Mouse (Mus musculus) induced T-regulatory cell, adult 2 months (primary cell): ENCODE data around the gene Slc12a8.
A peak's percentile ranks its signal among the peaks of the same experiment; 100 is the strongest.

ENCODE experiments used
- DNase-seq: peaks from one replicate; pipeline ENCODE4 v3.0.0-alpha.2; 2012; ENCODE audit warnings: low read depth

The Slc12a8 gene

DNA sequence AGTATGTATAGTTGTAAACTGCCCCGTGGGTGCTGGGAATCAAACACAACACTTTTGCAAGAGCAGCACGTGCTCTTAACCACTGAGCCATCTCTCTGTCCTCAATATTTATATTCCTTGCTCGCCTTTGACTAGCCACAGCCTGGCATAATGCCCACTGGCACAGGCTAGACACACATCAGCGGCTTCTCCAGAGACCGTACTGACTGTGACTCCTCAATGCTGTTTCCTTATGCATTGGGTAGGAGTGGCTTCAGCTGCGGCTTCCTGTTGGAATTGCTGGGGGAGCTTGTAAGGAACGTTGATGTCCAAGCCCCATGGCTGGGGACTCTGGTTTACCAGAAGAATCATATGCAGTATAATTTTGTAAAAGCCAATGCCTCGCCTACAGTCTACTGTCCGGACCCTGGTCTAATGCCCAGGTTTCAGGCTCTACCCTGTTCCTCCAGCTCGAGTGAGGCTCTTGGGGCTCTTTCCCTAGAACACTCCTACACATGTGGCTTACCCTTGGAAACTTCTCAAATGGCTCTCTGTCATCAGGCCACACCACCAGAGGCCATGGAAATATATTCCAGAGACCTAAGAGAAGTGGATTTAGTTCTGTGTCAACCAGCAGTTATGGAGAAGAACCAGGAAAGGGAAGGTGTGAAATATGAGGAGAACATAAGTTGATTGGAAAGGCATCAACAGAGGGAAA lies 158.2 kb downstream of the Slc12a8 start:
- DNase-seq = no peak

DNA sequence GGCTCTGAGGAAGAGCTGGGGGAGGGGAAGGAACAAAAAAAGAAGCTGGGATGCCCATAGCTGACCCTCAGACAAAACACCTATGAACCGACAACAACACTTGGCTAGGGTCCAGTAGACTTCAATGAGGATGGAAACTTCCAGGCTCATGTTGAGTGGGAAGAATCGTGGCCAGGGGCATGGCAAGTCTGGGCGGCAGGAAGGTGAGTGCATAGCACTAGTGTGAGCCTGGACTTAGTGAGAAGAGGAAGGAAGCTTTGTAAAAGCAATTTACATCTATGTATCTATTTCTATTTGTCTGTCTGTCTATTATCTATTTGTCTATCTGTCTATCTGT lies 158.7 kb downstream of the Slc12a8 start:
- no peak for DNase-seq

DNA sequence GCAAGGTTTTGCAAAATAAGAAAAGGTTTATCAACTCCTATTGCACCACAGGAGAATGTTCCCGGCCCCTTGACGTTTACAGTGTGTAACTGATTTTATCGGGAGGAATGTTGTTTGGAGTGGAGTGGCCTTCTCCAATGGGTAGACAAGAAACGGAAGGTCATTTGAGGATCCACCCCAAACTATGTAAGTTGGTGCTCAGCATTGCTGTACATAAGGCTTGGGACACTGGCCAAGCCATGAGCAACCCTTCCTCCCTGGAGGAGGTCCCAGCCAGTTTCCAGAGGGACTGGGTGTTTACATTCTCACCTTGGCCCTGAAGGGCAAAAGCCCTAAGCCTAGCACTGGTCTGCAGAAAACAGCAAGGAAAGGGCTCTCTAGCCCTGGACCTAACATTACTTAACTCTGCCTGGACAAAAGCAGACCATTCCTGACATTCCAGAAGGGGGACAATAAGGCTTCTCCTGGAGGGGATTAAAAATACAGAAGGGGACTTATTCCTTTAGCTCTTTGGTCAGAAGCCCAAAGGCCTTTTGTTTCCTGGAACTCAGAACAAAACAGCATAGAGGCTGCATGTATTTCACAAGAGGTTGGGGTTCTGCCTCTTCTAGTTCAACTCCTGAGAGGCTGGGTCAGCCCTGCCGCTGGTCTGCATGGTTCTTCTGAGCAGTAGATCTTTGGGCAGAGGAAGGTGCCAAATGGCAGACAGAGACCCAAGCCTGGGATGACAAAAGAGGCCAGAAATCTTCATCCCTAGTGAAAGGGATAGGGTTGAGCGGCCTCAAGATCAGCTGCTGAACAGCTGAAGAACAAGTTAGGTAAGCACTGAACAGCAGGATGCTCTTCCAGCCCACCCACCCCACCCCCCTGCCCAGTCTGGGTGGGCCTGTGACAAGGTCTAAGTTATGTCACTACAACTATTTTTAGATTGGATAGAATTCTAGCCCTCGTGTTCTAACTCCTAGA lies 159.5 kb downstream of the Slc12a8 start:
- DNase-seq = no peak

DNA sequence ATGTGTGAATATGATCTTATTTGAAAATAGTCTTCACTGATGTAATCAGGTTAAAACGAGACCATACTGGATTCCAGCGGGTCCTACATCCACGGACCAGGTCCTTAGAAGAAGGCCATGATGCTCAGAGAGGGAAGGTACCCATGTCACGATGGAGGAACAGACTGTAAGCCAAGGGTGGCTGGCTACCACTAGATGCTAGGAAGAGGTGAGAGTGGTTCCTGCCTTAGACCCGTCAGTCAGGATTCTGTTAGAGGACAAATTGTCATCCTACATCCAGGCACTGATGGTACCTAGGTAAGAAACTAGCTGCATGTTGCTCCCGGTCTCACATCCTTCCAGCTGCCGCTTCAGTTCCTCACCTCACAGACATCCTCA lies 160.2 kb downstream of the Slc12a8 start:
- DNase-seq = no peak

DNA sequence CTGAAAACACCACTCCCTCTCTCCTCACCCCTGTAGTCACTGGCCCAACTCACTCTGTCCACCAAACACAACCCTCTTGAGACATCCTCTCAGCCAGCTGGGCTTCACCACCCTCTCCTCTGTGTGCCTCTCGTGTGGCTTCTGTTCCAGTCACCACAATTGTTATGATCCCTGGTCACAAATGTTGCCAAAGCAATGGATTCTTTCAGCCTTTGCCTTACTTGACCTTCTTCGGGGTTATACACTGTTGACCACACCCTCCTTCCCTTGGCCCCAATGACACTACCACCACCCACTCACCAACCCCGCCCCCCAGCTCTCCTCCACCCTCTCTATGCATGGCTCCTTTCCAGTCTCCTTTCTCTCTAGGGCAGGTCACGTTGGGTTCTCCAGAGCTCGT lies 160.8 kb downstream of the Slc12a8 start:
- no peak for DNase-seq

DNA sequence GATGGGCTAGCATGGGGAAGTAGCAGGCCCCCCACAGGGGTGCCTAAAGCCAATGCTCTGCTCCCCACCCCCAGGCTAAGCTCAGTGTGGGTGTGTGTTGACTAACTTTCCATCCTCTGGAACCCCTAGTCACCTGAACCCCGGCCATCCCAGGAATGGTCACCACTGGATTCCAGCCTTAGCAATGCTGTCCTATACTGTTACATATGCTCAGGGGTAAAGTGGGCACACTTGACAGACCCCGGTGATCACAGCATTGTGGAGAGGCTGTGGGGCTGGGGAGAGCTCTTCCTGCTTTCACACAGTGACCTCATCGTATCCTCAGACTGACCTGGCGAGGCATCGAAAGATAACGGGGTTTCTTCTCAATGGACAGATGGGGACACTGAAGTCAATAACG lies 163.1 kb downstream of the Slc12a8 start:
- no peak for DNase-seq

- no peak for DNase-seq
These were observed 163.7 kb downstream of the Slc12a8 start for GRCm38 (mm10) chr16:33680816-33681215.

- no peak for DNase-seq
These were observed 164.5 kb downstream of the Slc12a8 start for GRCm38 (mm10) chr16:33681661-33682060.

- peak; percentile 45 for DNase-seq
These were observed 165.5 kb downstream of the Slc12a8 start for GRCm38 (mm10) chr16:33682651-33683050.

DNA sequence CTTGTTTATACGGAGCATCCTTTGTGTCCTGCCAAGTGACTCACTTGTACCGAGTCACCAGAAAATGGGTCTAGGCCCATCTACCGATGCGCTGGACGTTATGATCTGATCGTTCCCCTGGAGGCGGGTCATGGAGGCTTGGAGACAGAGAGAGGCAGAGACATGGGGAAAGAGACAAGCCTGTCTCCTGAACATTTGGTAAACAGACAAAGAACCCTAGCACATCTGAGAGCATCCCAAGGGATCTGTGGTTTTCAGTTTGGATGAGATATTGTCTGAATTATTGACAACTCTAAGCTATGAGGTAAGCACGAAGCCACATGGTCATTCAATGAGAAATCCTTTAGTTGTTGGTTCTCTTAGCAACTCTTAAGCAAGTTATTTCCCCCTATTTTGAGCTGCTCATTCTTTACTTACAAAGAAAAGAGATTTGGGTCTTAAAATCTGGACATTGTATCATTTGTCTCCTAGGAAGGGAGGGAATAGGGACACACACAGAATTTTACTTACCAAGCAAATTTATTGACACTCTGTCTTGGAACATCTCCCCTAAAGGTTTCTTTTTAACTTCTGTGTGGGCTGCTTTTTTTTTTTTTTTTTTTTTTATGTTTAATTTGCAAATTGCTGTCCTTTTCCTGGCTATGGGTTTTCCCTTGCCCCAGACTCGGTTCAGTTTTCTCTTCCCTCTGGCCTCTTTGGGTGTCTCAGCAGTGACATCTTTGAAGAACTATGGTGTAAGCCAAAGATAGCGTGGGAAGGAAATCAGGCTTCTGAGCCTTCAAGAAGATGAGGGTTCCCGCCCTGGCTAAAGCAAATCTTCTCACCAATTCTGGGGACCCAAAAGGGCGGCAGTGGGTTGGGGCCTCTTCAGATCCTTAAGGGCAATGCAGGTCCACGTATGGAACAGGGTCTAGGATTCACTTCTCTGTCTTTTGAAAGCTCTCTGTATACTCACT lies 166.4 kb downstream of the Slc12a8 start:
- DNase-seq = peak; percentile 78

- peak; percentile 92 for DNase-seq
These were observed 167.1 kb downstream of the Slc12a8 start, which contains the start of gene Heg1 for GRCm38 (mm10) chr16:33684162-33684702. TSS of gene Heg1 (plus strand) at chr16:33684370.

GRCm38 (mm10) chr16:33684703-33685701 lies 167.9 kb downstream of the Slc12a8 start:
- DNase-seq = peak; percentile 77

DNA sequence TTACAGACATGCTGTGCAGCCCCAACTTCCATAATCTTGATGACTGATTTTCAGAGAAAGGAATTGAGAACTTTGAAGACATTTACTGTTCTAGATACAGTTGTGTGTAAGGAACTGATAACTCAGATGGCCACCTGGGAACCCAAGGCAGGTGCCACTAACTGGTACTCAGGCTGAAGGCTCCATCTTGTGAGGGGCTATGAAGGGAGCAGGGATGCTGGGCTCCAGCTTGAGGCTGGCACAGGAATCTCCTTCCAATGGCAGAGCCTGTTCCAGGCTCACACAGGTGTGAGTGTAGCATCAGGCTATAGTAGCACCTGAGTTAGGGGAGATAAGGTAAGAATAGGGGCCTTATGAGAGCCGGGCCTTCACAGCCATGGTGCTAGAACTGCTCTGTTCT lies 168.9 kb downstream of the Slc12a8 start:
- no peak for DNase-seq

- DNase-seq = peak; percentile 85
These were observed 170.6 kb downstream of the Slc12a8 start for GRCm38 (mm10) chr16:33687724-33688123.

GRCm38 (mm10) chr16:33690975-33691747 lies 174.0 kb downstream of the Slc12a8 start:
- peak; percentile 71 for DNase-seq

GRCm38 (mm10) chr16:33693553-33693952 lies 176.4 kb downstream of the Slc12a8 start:
- DNase-seq = no peak

GRCm38 (mm10) chr16:33696811-33697575 lies 179.9 kb downstream of the Slc12a8 start:
- no peak for DNase-seq

GRCm38 (mm10) chr16:33697576-33698276 lies 180.6 kb downstream of the Slc12a8 start:
- DNase-seq = no peak
